Comparison of ENCODE assay signal across 19 mouse cellular contexts in genomic region chr17:31077561-31077960, GRCm38 (mm10). TPM values are rescaled to one million over a fixed set of nuclear protein-coding genes. Genes with fewer than 3 reads are reported as not detected.
A peak's percentile ranks its signal among the peaks of the same experiment; 100 is the strongest.
DNase-seq lines count a peak whose midpoint lies in the region; TF ChIP-seq lines count a peak whose summit lies in the region.
"Had no signal": no experiment of that assay in that cellular context is flagged by ENCODE, and none has a peak within 500 bp of the region (broad histone marks: within the 10 kb centered on the region; RNA-seq: fewer than 3 reads in every experiment).

No protein-coding gene starts in this region.

- peaks cover 62% of the 10 kb centered on the region for H3K4me1 ChIP-seq in heart, embryonic 10.5 days
- peaks cover 62% of the 10 kb centered on the region for H3K4me1 ChIP-seq in spleen, adult 2 months (ENCODE audit: control insufficient read depth, insufficient read depth, insufficient read length)

- intact Hi-C loops in heart, postnatal 25 days (cut with DNase I) = loop anchor here (5.0 kb wide), 1 partner anchor 40 kb away; no protein-coding TSS in a partner anchor

- H3K9me3 ChIP-seq in heart, embryonic 10.5 days = no peaks in the 10 kb centered on the region
- H3K9me3 ChIP-seq: liver, embryonic 13.5 days; neural tube, embryonic 13.5 days had no signal

- TF ChIP-seq POLR2A in spleen, adult 2 months (IDR thresholded peaks at IDR 0.05; ENCODE audit: low read depth, low read length) = no peak

- no peaks in the 10 kb centered on the region for H3K36me3 ChIP-seq in heart, embryonic 10.5 days
- no peaks in the 10 kb centered on the region for H3K36me3 ChIP-seq in spleen, adult 2 months (ENCODE audit: control insufficient read depth, insufficient read depth, low read length)
- H3K36me3 ChIP-seq: liver, embryonic 13.5 days; neural tube, embryonic 13.5 days had no signal

- no peaks in the 10 kb centered on the region for H3K27me3 ChIP-seq in heart, embryonic 10.5 days (ENCODE audit: insufficient read depth, poor library complexity, severe bottlenecking)
- no peaks in the 10 kb centered on the region for H3K27me3 ChIP-seq in spleen, adult 2 months (ENCODE audit: control insufficient read depth, insufficient read depth, low read length)
- H3K27me3 ChIP-seq: liver, embryonic 13.5 days; neural tube, embryonic 13.5 days had no signal

- DNase-seq in heart, embryonic 10.5 days (ENCODE audit: low spot score) = no peak
- no peak for DNase-seq in heart, postnatal 25 days (ENCODE audit: low spot score)
- peak in 1 of 2 experiments; percentile 34 for DNase-seq in spleen, adult 2 months (ENCODE audit: low read depth in 1 of 2, low spot score in 2 of 2)
- no peak for DNase-seq in spleen, adult 18-20 months
- DNase-seq in natural killer cell, adult 2 months (ENCODE audit: low spot score in 2 of 2) = peak; percentile 74 to 80
- DNase-seq in thymus, postnatal 36 days = peak; percentile 59 to 75
- DNase-seq in gastrocnemius, postnatal 4 days (ENCODE audit: low spot score in 2 of 2) = no peak
- no peak for DNase-seq in cerebellum, adult 9-11 months
- DNase-seq: cerebellum, postnatal 10 days; liver, embryonic 13.5 days; right cerebral cortex, postnatal 4 days had no signal

- H3K4me3 ChIP-seq in heart, embryonic 10.5 days = no peak overlapping the region
- no peak overlapping the region for H3K4me3 ChIP-seq in spleen, adult 2 months (ENCODE audit: extremely low read depth, insufficient read depth, insufficient read length)
- H3K4me3 ChIP-seq: left cerebral cortex, adult 2 months; liver, embryonic 13.5 days; neural tube, embryonic 13.5 days had no signal

- WGBS in heart, embryonic 10.5 days = 68% methylated on average over 5 of the region's 5 CpGs
- 22% methylated on average over 5 of the region's 5 CpGs for WGBS in spleen, adult 2 months

- no peak for TF ChIP-seq CTCF in spleen, adult 2 months (IDR thresholded peaks at IDR 0.05; ENCODE audit: extremely low read depth, insufficient read depth, insufficient read length, insufficient replicate concordance)

- peak overlapping the region; percentile 52; the same call in 1 of the 2 replicates for H3K27ac ChIP-seq in heart, embryonic 10.5 days
- peak overlapping the region; percentile 24 for H3K27ac ChIP-seq in spleen, adult 2 months (ENCODE audit: insufficient read depth, low read length)
- H3K27ac ChIP-seq: left cerebral cortex, adult 2 months; liver, embryonic 13.5 days; neural tube, embryonic 13.5 days had no signal

RNA-seq across cellular contexts. Expression of gene Abcg1, which starts 20.1 kb away (rescaled TPM):
- 4.9 and 6.0 TPM in 2 replicates for polyA plus RNA-seq in heart, embryonic 10.5 days (2016; fragmentation: Nextera tagmentation; extraction: Ambion mirVana)
- total RNA-seq in heart, postnatal 25 days (2021) = 1 to 10 TPM; 3.8 to 6.0 TPM
- 29.0 and 33.1 TPM in 2 replicates for polyA plus RNA-seq in spleen, adult 2 months (2012; rRNA removed)
- total RNA-seq in gastrocnemius, postnatal 4 days (2021) = 1 to 10 TPM; 5.9 to 6.8 TPM

RNA-seq across cellular contexts. Expression of gene Tff3, which starts 51.9 kb away (rescaled TPM):
- polyA plus RNA-seq in heart, embryonic 10.5 days (2016; fragmentation: Nextera tagmentation; extraction: Ambion mirVana) = 0.50 TPM in 1 of 2 replicates, not detected in the other
- not detected for total RNA-seq in heart, postnatal 25 days (2021)
- polyA plus RNA-seq in spleen, adult 2 months (2012; rRNA removed) = not detected in 2 replicates
- not detected for total RNA-seq in gastrocnemius, postnatal 4 days (2021)
- total RNA-seq: adrenal gland, postnatal 4 days; hematopoietic stem cell, adult 5-6 weeks; left cerebral cortex, adult 2 months had no signal
- polyA plus RNA-seq: embryonic facial prominence, embryonic 14.5 days; forebrain, embryonic 16.5 days; kidney, embryonic 14.5 days; Patski had no signal

Comparison
In these comparisons a context has a peak if more than half of its experiments do, and no peak if none do; other contexts are left out.
1. DNase-seq: peak in natural killer cell, adult 2 months (2 of 2) and thymus, postnatal 36 days (2 of 2); none in heart, embryonic 10.5 days (single experiment), heart, postnatal 25 days (single experiment), spleen, adult 18-20 months (0 of 2), gastrocnemius, postnatal 4 days (0 of 2) and cerebellum, adult 9-11 months (single experiment).